Mouse (Mus musculus) megakaryocyte, embryonic 14.5 days (primary cell): ENCODE results near the gene Serpina3a. TPM values are rescaled to one million over a fixed set of nuclear protein-coding genes. Genes with fewer than 3 reads are reported as not detected.
A peak's percentile ranks its signal among the peaks of the same experiment; 100 is the strongest.

Experiments used
- H3K27me3 ChIP-seq: replicated peaks from 2 replicates; pipeline ENCODE3; 2012; ENCODE audit warnings: inconsistent platforms
- H3K36me3 ChIP-seq: replicated peaks from 2 replicates; pipeline ENCODE3; 2012; ENCODE audit warnings: low read length, inconsistent platforms, mixed read lengths
- H3K4me1 ChIP-seq: 2 replicates; pipeline ENCODE4 v1.6.1; 2012; ENCODE audit warnings: inconsistent platforms
- H3K4me3 ChIP-seq: replicated peaks from 2 replicates; pipeline ENCODE3; 2012; ENCODE audit warnings: moderate library complexity, mild to moderate bottlenecking, inconsistent platforms
- H3K9me3 ChIP-seq: 2 replicates; pipeline ENCODE4 v1.6.1; 2012; ENCODE audit warnings: inconsistent platforms
- FLI1 ChIP-seq: IDR thresholded peaks from 2 replicates; pipeline ENCODE4 v1.6.1; 2012; ENCODE audit warnings: low read length, inconsistent platforms, mixed read lengths
- GATA1 ChIP-seq: IDR thresholded peaks from 3 replicates; pipeline ENCODE4 v1.6.1; 2012; ENCODE audit warnings: mixed read lengths, low read length, inconsistent platforms, borderline replicate concordance
- polyA plus RNA-seq: library from polyadenylated mRNA; stranded (reverse); fragments of >175 nt; gene quantifications from 2 replicates; pipeline ENCODE4 v1.2.3, GENCODE M21; 2012; ENCODE audit warnings: low replicate concordance; ENCODE audit not compliant: insufficient read depth

Serpina3a gene
- polyA plus RNA-seq, 1 experiment = not detected

DNA sequence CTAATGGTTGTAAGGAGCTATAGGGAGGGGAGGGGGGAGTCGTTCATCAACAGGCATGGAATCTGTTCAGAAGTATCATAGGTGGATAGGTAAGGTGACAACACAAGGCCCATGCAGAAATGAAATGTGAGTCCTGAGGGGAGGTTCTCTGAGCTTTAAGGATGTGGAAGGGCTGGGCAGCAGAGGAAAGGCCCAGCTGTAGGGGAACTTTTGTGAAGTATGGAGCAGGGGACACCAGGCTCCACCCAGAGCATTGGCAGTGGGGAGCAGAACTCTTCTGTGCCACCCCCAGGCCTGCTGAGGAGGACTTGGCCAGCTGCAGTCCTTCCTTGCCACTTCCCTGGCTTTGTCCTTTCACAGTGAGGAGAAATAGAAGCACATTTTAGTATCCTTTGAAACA lies 29.0 kb downstream of the Serpina3a start:
- Histone ChIP-seq H3K4me1 (peaks cover 37% of the 10 kb centered on the region), H3K27me3 (peaks cover 23% of the 10 kb centered on the region), H3K36me3 (no peaks in the 10 kb centered on the region), H3K9me3 (no peaks in the 10 kb centered on the region), H3K4me3 (no peak overlapping the region)
- no peak for TF ChIP-seq GATA1

DNA sequence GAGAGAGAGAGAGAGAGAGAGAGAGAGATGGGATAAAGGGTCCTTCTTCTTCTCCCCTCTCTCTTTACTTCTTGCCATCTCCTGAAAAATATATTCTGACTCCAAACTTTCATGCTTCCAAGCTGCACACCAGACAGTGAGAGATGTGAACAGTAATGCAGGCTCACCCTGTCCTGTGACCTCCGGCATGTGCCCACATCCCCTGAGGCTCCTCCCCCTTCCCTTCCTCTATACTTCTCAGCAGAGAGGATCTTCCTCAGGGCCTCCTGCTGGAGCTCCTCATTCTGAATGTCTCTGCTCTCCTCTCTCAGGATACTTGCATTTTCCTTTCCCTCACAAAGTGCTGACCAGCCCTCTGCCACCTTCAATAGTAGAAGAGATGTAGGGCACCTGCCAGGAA lies 29.9 kb downstream of the Serpina3a start:
- H3K4me3 ChIP-seq = no peak overlapping the region
- H3K4me1 ChIP-seq = peaks cover 39% of the 10 kb centered on the region
- TF ChIP-seq GATA1 (no peak), FLI1 (no peak)
- H3K9me3 ChIP-seq = no peaks in the 10 kb centered on the region
- no peaks in the 10 kb centered on the region for H3K36me3 ChIP-seq
- H3K27me3 ChIP-seq = peaks cover 32% of the 10 kb centered on the region

DNA sequence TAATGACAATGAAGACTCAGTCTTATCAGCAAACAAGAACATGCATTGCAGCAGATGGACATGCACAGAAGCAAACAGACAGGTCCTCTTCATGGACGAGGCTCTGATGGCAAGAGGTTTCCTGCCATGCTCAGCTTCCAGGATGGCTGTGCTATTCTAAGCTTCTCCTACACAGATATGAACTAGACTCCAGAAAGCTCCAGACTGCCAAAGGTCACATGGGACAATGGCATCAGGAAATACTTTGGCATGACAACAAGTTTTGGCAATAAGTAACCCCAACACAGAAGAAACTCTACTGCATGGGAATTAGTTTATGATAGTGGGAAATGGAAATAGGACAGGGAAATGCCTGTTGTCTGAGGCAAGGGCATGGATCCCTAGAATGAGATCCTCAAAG lies 30.8 kb downstream of the Serpina3a start:
- Histone ChIP-seq H3K4me3 (peak overlapping the region; percentile 34), H3K4me1 (peaks cover 39% of the 10 kb centered on the region), H3K27me3 (peaks cover 34% of the 10 kb centered on the region), H3K36me3 (no peaks in the 10 kb centered on the region), H3K9me3 (no peaks in the 10 kb centered on the region)
- TF ChIP-seq FLI1 = no peak
- no peak for TF ChIP-seq GATA1

DNA sequence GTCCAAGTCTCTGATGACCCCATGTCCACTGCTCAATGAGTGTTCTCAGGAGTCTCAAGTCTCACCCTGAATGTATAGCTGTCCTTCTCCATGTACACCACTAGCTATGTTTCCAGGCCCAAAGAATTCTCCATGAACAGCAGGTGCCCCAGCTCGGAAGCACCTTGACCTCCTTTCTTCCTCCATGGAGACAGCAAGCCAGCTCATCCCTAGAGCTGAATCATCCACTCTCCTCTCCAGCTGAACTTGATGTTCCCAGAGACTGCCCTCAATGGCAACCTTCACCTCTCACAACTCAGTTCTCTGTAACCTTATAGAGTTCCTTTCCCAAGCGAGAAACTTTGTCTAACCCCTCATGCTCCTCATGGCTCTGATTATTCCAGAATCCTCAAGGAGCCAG lies 33.0 kb downstream of the Serpina3a start:
- TF ChIP-seq GATA1 = no peak
- TF ChIP-seq FLI1 = no peak

DNA sequence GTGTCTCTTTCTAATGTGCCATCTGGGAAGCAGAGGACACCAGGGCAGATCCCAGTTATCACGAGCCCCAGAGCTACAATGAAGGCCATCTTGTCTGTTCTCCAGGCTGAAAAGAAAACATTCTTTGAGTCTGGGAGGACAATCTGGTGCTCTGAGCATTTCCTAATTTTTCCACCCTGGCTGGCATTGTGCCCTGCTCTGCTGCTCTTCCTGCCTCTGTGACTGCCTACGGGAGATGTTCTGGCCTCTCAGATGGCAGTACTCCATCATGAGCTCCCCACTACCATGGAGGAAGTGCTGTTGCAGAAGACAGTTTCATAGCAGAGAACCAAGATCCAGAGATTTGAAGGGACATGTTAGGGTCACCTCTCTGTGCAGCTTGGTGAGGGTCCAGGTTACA lies 39.5 kb downstream of the Serpina3a start:
- Histone ChIP-seq H3K4me1 (peaks cover 30% of the 10 kb centered on the region), H3K36me3 (no peaks in the 10 kb centered on the region), H3K9me3 (no peaks in the 10 kb centered on the region), H3K4me3 (no peak overlapping the region), H3K27me3 (peaks cover 53% of the 10 kb centered on the region)
- TF ChIP-seq GATA1 = no peak
- no peak for TF ChIP-seq FLI1

More for the DNA sequence above, 33.0 kb downstream of the Serpina3a start:
- Histone ChIP-seq H3K27me3 (peaks cover 48% of the 10 kb centered on the region), H3K4me3 (no peak overlapping the region), H3K36me3 (no peaks in the 10 kb centered on the region), H3K4me1 (peaks cover 38% of the 10 kb centered on the region), H3K9me3 (no peaks in the 10 kb centered on the region)

DNA sequence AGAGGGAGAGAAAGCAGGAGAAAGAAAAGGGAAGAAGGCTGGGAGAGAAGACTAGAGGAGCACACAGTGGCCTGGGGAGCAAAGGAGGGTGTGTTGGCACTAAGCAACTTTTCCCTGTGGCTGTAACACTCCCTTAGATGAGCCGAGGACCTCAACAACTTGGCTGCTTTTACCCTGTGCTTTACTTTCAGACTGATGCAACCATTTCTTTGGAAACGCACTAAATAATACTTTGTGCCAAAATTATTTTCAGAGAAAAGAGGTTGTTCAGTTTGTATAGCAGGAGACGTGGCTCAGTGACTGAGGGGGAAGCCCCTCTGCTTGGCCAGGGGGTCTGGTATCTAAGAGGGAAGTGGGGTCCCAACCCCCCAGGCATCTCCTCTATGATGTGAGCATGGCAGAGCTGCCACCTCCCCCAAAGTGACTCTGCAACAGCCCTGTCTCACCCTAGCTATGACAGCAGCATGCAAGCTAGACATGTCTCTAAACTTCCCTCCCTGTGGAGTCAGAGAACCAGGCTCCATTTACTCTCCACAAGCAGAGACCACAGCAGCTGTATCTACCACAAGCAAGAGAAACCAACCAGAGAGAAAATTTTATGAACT lies 40.6 kb downstream of the Serpina3a start:
- TF ChIP-seq FLI1 = no peak
- TF ChIP-seq GATA1 = no peak
- Histone ChIP-seq H3K9me3 (no peaks in the 10 kb centered on the region), H3K27me3 (peaks cover 46% of the 10 kb centered on the region), H3K4me3 (peak overlapping the region; percentile 35), H3K36me3 (no peaks in the 10 kb centered on the region), H3K4me1 (peaks cover 26% of the 10 kb centered on the region)

DNA sequence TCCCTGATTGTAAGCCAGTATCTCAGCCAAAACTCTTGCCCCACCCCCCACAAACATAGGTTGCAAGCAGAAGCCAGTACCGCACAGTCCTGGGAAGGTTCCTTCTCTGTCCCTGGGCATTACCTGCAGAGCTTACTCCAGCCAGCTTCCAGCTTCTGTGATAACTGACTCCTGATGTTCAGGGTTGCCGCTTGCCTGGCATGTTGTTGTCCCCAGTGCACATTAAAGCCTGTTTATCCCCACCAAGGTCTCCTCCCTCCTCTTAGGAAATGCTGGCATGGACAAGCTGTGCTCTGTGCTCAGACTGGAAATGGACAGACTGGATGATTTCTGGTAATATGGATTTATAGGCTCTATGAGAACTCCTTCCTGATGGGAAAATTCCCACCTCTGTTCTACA lies 41.1 kb downstream of the Serpina3a start, which contains the start of gene Serpina3c:
Serpina3c (minus strand) TSS at position 215 of the 400 bp plus-strand sequence.
- peaks cover 44% of the 10 kb centered on the region for H3K27me3 ChIP-seq
- H3K36me3 ChIP-seq = no peaks in the 10 kb centered on the region
- no peaks in the 10 kb centered on the region for H3K9me3 ChIP-seq
- TF ChIP-seq GATA1 = no peak
- H3K4me3 ChIP-seq = peak within 1 kb of the TSS; percentile 35
- peaks cover 26% of the 10 kb centered on the region for H3K4me1 ChIP-seq

Other genes with a start within 250 kb of the Serpina3a start
- gene Serpina1a, start 249.2 kb upstream of the Serpina3a start, polyA plus RNA-seq = not detected in 2 replicates
- not detected in 2 replicates for gene Serpina1c, start 207.8 kb upstream of the Serpina3a start, polyA plus RNA-seq
- gene Serpina1e, start 153.7 kb upstream of the Serpina3a start, polyA plus RNA-seq = not detected in 2 replicates
- gene Serpina11, start 122.8 kb upstream of the Serpina3a start, polyA plus RNA-seq = not detected in 2 replicates
- gene Serpina9, start 99.0 kb upstream of the Serpina3a start, polyA plus RNA-seq = not detected in 2 replicates
- gene Serpina12, start 68.3 kb upstream of the Serpina3a start, polyA plus RNA-seq = not detected in 2 replicates
- not detected in 2 replicates for gene Serpina5, start 11.6 kb upstream of the Serpina3a start, polyA plus RNA-seq
- gene Serpina3b, start 15.3 kb downstream of the Serpina3a start, polyA plus RNA-seq = not detected in 2 replicates
- gene Serpina3c, start 41.1 kb downstream of the Serpina3a start, polyA plus RNA-seq = not detected in 2 replicates
- gene Serpina3f, start 101.8 kb downstream of the Serpina3a start, polyA plus RNA-seq = 1.3 TPM in 1 of 2 replicates, not detected in the other
- gene Serpina3g, start 123.5 kb downstream of the Serpina3a start, polyA plus RNA-seq = 122 and 154 TPM in 2 replicates
- gene Serpina3i, start 150.4 kb downstream of the Serpina3a start, polyA plus RNA-seq = 1.0 and 2.1 TPM in 2 replicates
- gene Serpina3j, start 201.8 kb downstream of the Serpina3a start, polyA plus RNA-seq = not detected in 2 replicates
- gene Serpina3k, start 225.8 kb downstream of the Serpina3a start, polyA plus RNA-seq = not detected in 2 replicates
- not detected in 2 replicates for gene Serpina3m, start 225.8 kb downstream of the Serpina3a start, polyA plus RNA-seq